Mouse (Mus musculus): ENCODE data around the gene Car14. TPM values are rescaled to one million over a fixed set of nuclear protein-coding genes. Genes with fewer than 3 reads are reported as not detected.

Gene Car14
- total and polyA plus RNA-seq, 2 experiments from 2014 or later: 9.4 to 16.7 TPM

DNA sequence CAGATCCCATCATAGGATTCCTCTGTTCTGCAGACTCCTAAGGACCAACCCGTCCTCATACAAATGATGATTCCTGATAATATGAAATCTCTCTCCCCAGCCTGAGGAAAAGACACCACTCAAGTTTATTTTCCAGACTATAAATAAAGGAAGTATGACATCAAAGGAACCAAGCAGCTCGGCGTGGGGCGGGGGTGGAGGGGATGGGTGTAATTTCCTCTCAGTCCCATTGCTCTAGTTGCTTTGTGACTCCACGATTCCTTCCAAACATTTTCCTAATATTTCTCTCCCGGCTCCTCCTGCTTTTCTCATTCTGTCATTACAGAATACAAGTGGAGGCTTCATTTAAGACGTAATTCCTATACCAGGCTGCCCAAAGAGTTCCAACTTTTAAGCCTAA lies 11.4 kb downstream of the Car14 start:
- Histone ChIP-seq H3K36me3 (ENCODE audit: insufficient read depth, low read length) (0 out of 2 replicates have a peak, but pooled peaks cover 3% of the 10 kb centered on the region), H3K9me3 (ENCODE audit: low read length) (no peaks in the 10 kb centered on the region), H3K27ac (peak overlapping the region; percentile 69), H3K27me3 (ENCODE audit: insufficient read depth, low read length) (no peaks in the 10 kb centered on the region), H3K4me3 (ENCODE audit: low read length) (peak overlapping the region; percentile 67), H3K4me2 (ENCODE audit: low read depth, low read length) (peak overlapping the region; percentile 70), H3K9ac (replicated peaks; ENCODE audit: low read length) (peak overlapping the region; percentile 64; the same call in 1 of the 2 replicates), H3K4me1 (ENCODE audit: insufficient read depth, low read length) (peaks cover 8% of the 10 kb centered on the region; the same call in 1 of the 2 replicates)
- WGBS: 24% methylated on average over 7 of the region's 7 CpGs
- ATAC-seq (no peak), DNase-seq (ENCODE audit: low spot score) (no peak)
- TF ChIP-seq CTCF (IDR thresholded peaks at IDR 0.05; ENCODE audit: low read depth): no peak

DNA sequence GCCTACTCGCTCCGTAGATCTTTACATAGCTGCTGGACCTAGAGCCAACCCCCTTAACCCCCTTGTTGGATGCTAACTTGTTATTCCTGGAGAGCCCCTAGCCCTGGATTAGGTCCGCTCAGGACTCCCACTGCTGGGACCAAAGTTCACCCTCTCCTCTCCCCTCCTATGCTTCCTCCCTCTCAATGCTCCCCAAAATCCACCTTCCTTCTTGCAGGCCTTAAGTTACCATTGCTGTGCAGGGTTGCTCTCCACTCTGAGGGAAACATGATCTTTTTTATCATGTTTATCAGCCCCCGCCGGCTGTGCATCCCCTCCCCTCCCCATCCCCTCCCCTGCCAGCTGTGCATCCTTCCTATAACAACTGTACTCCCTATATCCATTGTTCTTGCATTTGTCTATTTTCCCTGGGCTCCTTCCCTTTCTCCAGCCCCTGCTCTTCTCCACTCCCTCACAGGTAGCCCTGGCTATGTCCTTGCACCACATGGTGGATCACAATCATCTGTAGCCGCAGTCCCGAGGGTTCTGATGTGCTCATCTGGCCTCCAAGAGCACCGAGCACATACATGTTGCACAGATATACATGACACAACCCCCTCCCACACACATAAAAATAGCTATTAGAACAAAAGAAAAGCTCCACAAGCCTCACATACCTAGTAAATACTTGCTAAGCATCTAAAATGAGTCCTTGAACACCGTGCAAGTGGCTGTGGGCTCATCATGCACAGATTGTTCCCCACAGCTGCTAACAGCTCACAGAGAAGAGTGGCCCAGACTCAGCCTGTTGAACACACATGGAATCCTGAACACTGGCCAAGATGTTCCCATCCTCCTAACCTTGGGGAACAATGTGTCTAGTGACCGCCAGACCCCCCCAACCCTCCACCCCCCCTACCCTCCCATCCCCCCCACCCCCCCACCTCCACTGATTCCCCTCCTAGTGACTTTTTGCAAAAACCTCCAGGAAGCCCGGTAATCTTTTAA lies 12.1 kb downstream of the Car14 start:
- H3K36me3 ChIP-seq (ENCODE audit: insufficient read depth, low read length): no peaks in the 10 kb centered on the region
- H3K9me3 ChIP-seq (ENCODE audit: low read length): no peaks in the 10 kb centered on the region
- H3K27me3 ChIP-seq (ENCODE audit: insufficient read depth, low read length): no peaks in the 10 kb centered on the region
- H3K27ac ChIP-seq: peak overlapping the region; percentile 72
- H3K9ac ChIP-seq (replicated peaks; ENCODE audit: low read length): no peak overlapping the region; the same call in 1 of the 2 replicates
- TF ChIP-seq CTCF (IDR thresholded peaks at IDR 0.05; ENCODE audit: low read depth): no peak
- ATAC-seq (no peak), DNase-seq (ENCODE audit: low spot score) (no peak)
- H3K4me2 ChIP-seq (ENCODE audit: low read depth, low read length): peak overlapping the region; percentile 70
- whole genome bisulfite sequencing: 41% methylated on average over 11 of the region's 11 CpGs
- H3K4me1 ChIP-seq (ENCODE audit: insufficient read depth, low read length): peaks cover 8% of the 10 kb centered on the region; the same call in 1 of the 2 replicates
- no peak overlapping the region for H3K4me3 ChIP-seq (ENCODE audit: low read length)

DNA sequence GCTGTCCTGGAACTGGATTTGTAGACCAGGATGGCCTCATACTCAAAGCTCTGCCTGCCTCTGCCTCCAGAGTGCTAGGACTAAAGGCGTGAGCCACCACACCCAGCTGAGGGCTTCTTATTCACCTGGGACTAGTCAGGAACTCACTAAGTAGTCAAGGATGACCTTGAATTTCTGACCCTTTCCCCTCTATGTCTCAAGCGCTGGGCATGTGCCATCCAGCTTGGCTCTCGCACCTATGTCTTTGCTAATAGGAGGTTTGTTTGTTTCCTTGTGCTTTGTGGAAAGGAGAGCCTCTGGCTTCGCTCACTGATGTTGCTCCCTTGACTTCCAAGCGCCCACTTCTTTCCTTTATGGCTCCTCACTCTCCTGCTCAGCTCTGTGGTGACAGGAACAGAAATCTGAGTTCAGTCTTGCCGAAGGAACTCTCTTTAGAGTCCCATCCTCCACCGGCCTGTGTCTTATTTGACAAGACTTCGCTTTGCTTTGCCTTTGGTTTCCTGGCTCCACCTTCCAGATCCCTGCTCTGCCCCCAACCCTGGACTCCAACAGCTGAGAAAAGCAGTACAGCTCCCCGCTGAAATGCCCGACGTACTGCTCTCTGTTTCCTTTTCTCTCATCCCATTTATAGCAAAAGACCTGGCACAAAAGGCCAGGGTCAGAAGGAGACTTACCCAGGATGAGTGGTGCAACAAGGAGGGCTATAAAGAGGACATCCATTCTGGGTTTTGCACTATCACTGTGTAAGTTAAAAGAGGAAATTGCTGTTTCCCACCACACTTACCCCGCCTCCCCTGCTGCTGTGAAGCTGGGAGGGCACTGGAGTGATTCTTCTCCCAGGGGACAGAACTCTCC lies 13.1 kb downstream of the Car14 start, which contains the start of gene BC028528:
TSS of gene BC028528 (minus strand) at position 795 of the 855 bp plus-strand sequence.
- no peaks in the 10 kb centered on the region for H3K36me3 ChIP-seq (ENCODE audit: insufficient read depth, low read length)
- no peak for TF ChIP-seq CTCF (IDR thresholded peaks at IDR 0.05; ENCODE audit: low read depth)
- H3K9ac ChIP-seq (replicated peaks; ENCODE audit: low read length): no peak within 1 kb of the TSS; the same call in 1 of the 2 replicates
- peak within 1 kb of the TSS; percentile 72 for H3K27ac ChIP-seq
- 25% methylated on average over 12 of the region's 12 CpGs for WGBS
- no peaks in the 10 kb centered on the region for H3K9me3 ChIP-seq (ENCODE audit: low read length)
- no peak within 1 kb of the TSS; the same call in 1 of the 2 replicates for H3K4me3 ChIP-seq (ENCODE audit: low read length)
- H3K4me1 ChIP-seq (ENCODE audit: insufficient read depth, low read length): peaks cover 8% of the 10 kb centered on the region; the same call in 1 of the 2 replicates
- DNase-seq (ENCODE audit: low spot score) (peak; percentile 18), ATAC-seq (no peak)
- no peaks in the 10 kb centered on the region for H3K27me3 ChIP-seq (ENCODE audit: insufficient read depth, low read length)
- H3K4me2 ChIP-seq (ENCODE audit: low read depth, low read length): peak within 1 kb of the TSS; percentile 25

GRCm38 (mm10) chr3:95889664-95890063 lies 14.8 kb downstream of the Car14 start:
- TF ChIP-seq CTCF (IDR thresholded peaks at IDR 0.05; ENCODE audit: low read depth): no peak
- H3K9me3 ChIP-seq (ENCODE audit: low read length): no peaks in the 10 kb centered on the region
- no peak for ATAC-seq
- no peak overlapping the region for H3K27ac ChIP-seq
- no peak overlapping the region for H3K4me2 ChIP-seq (ENCODE audit: low read depth, low read length)
- H3K9ac ChIP-seq (replicated peaks; ENCODE audit: low read length): no peak overlapping the region
- DNase-seq (ENCODE audit: low spot score): no peak
- no peaks in the 10 kb centered on the region for H3K36me3 ChIP-seq (ENCODE audit: insufficient read depth, low read length)
- H3K4me1 ChIP-seq (ENCODE audit: insufficient read depth, low read length): 0 out of 2 replicates have a peak, but pooled peaks cover 5% of the 10 kb centered on the region
- no peaks in the 10 kb centered on the region for H3K27me3 ChIP-seq (ENCODE audit: insufficient read depth, low read length)
- H3K4me3 ChIP-seq (ENCODE audit: low read length): no peak overlapping the region
- 79% methylated on average over 3 of the region's 3 CpGs for WGBS

DNA sequence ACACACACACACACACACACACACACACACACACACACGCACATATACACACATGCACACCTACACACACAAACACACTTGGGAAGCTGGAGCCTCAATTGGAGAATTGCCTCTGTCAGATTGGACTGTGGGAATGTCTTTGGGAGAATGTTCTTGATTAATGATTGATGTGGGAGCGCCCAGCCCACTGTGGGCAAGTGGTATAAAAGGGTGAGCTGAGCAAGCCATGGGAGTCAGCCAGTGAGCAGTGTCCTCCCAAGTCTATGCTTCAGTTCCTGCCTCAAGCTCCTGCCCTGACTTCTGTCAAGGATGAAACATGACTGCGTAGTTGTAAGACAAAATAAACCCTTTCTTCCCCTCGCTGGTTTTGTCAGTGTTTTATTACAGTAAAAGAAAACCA lies 16.9 kb downstream of the Car14 start:
- 88% methylated on average over 4 of the region's 4 CpGs for WGBS
- no peak for TF ChIP-seq CTCF (IDR thresholded peaks at IDR 0.05; ENCODE audit: low read depth)
- Histone ChIP-seq H3K9me3 (ENCODE audit: low read length) (no peaks in the 10 kb centered on the region), H3K27me3 (ENCODE audit: insufficient read depth, low read length) (no peaks in the 10 kb centered on the region), H3K9ac (replicated peaks; ENCODE audit: low read length) (no peak overlapping the region), H3K36me3 (ENCODE audit: insufficient read depth, low read length) (no peaks in the 10 kb centered on the region), H3K4me3 (ENCODE audit: low read length) (no peak overlapping the region), H3K4me1 (ENCODE audit: insufficient read depth, low read length) (peaks cover 3% of the 10 kb centered on the region; the same call in 1 of the 2 replicates), H3K27ac (no peak overlapping the region), H3K4me2 (ENCODE audit: low read depth, low read length) (no peak overlapping the region)
- ATAC-seq (no peak), DNase-seq (ENCODE audit: low spot score) (no peak)

GRCm38 (mm10) chr3:95884400-95884799 lies 20.1 kb downstream of the Car14 start:
- 85% methylated on average over 5 of the region's 5 CpGs for WGBS

More at GRCm38 (mm10) chr3:95884400-95884799, 20.1 kb downstream of the Car14 start:
- ATAC-seq (no peak), DNase-seq (ENCODE audit: low spot score) (no peak)
- Histone ChIP-seq H3K9me3 (ENCODE audit: low read length) (no peaks in the 10 kb centered on the region), H3K4me1 (ENCODE audit: insufficient read depth, low read length) (peaks cover 5% of the 10 kb centered on the region; the same call in 1 of the 2 replicates), H3K4me2 (ENCODE audit: low read depth, low read length) (no peak overlapping the region), H3K9ac (replicated peaks; ENCODE audit: low read length) (no peak overlapping the region), H3K36me3 (ENCODE audit: insufficient read depth, low read length) (no peaks in the 10 kb centered on the region), H3K4me3 (ENCODE audit: low read length) (no peak overlapping the region), H3K27me3 (ENCODE audit: insufficient read depth, low read length) (no peaks in the 10 kb centered on the region), H3K27ac (no peak overlapping the region)
- no peak for TF ChIP-seq CTCF (IDR thresholded peaks at IDR 0.05; ENCODE audit: low read depth)

All from hindbrain, postnatal 0 days (tissue).